Mouse (Mus musculus): ENCODE measurements around the gene Trem3. TPM values are rescaled to one million over a fixed set of nuclear protein-coding genes. Genes with fewer than 3 reads are reported as not detected.

The Trem3 gene
- polyA plus RNA-seq, 1 experiment from 2014 or later, result 0.51 TPM

DNA sequence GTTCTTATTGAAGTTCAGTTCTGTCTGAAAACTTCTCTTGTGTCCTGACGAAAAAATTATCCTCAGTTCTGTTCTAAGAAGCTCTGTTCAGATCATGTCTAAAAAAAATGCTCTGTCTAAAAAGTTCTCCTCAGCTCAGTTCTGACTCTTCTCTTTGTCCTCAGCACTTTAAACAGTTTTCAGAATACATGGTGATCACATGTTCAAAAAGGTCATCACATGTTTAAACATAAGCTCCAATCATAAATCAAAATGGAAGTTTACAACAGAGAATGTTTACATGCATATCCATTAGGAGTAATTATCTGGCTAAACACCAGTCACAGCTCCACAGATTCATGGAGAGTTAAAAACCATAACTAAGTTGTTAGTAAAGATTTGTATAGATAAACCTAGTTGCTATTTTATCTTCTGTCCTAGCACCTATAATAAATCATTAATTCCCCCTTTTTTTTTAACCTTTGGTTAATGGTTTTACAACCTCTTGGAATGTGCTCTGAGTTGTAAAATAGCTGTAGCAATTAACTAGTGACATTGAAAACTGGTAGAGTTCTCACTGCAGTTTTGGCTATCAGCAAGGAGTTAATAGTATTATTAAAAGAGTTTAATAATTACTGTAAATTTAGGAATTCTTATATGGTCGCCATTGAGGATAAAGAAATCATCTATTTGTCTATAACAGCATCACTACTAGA is 19.2 kb downstream of the Trem3 start:
- Histone ChIP-seq H3K4me3 (ENCODE audit: low read length) (no peak overlapping the region), H3K27me3 (ENCODE audit: control insufficient read depth, insufficient read depth, low read depth, low read length) (no peaks in the 10 kb centered on the region), H3K36me3 (ENCODE audit: control insufficient read depth, insufficient read depth, low read length) (no peaks in the 10 kb centered on the region), H3K9ac (ENCODE audit: low read length) (no peak overlapping the region), H3K4me2 (ENCODE audit: low read depth, low read length) (no peak overlapping the region), H3K27ac (ENCODE audit: low read length) (no peak overlapping the region), H3K4me1 (replicated peaks; ENCODE audit: control insufficient read depth, insufficient read depth, low read length) (no peaks in the 10 kb centered on the region), H3K9me3 (ENCODE audit: control insufficient read depth, low read length) (no peaks in the 10 kb centered on the region)
- no peak for ATAC-seq (ENCODE audit: low read depth)
- 29% methylated on average over 2 of the region's 2 CpGs for WGBS

GRCm38 (mm10) chr17:48267591-48267990 is 20.0 kb downstream of the Trem3 start:
- no peak for ATAC-seq (ENCODE audit: low read depth)
- Histone ChIP-seq H3K4me1 (replicated peaks; ENCODE audit: control insufficient read depth, insufficient read depth, low read length) (no peaks in the 10 kb centered on the region), H3K9me3 (ENCODE audit: control insufficient read depth, low read length) (no peaks in the 10 kb centered on the region), H3K36me3 (ENCODE audit: control insufficient read depth, insufficient read depth, low read length) (no peaks in the 10 kb centered on the region), H3K27me3 (ENCODE audit: control insufficient read depth, insufficient read depth, low read depth, low read length) (no peaks in the 10 kb centered on the region), H3K4me2 (ENCODE audit: low read depth, low read length) (no peak overlapping the region), H3K4me3 (ENCODE audit: low read length) (no peak overlapping the region), H3K9ac (ENCODE audit: low read length) (no peak overlapping the region), H3K27ac (ENCODE audit: low read length) (no peak overlapping the region)
- 88% methylated on average over 1 of the region's 1 CpGs for WGBS

DNA sequence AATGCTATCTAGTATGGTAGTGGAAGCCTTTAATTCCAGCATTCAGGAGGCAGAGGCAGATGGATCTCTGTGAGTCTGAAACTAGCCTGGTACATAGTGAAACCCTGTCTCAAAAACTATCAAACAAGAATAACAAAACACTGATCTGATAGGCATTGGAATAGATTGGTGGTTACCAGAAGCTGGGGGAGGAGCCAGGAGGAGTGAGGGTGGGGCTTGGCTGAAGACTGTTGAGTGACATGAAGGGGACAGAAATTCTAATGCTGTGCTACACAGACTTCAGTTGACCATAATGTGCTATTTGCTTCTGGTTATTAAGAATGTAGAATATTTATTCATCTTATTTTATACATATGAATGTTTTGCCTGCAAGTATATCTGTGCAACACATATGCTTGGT is 20.7 kb downstream of the Trem3 start:
- no peak overlapping the region for H3K4me3 ChIP-seq (ENCODE audit: low read length)
- H3K27ac ChIP-seq (ENCODE audit: low read length), result no peak overlapping the region
- H3K27me3 ChIP-seq (ENCODE audit: control insufficient read depth, insufficient read depth, low read depth, low read length), result no peaks in the 10 kb centered on the region
- no peak for ATAC-seq (ENCODE audit: low read depth)
- no peaks in the 10 kb centered on the region for H3K4me1 ChIP-seq (replicated peaks; ENCODE audit: control insufficient read depth, insufficient read depth, low read length)
- no peaks in the 10 kb centered on the region for H3K36me3 ChIP-seq (ENCODE audit: control insufficient read depth, insufficient read depth, low read length)
- no peaks in the 10 kb centered on the region for H3K9me3 ChIP-seq (ENCODE audit: control insufficient read depth, low read length)
- no peak overlapping the region for H3K9ac ChIP-seq (ENCODE audit: low read length)
- no peak overlapping the region for H3K4me2 ChIP-seq (ENCODE audit: low read depth, low read length)

- Histone ChIP-seq H3K4me3 (ENCODE audit: low read length) (no peak overlapping the region), H3K4me2 (ENCODE audit: low read depth, low read length) (no peak overlapping the region), H3K36me3 (ENCODE audit: control insufficient read depth, insufficient read depth, low read length) (no peaks in the 10 kb centered on the region), H3K9ac (ENCODE audit: low read length) (no peak overlapping the region), H3K9me3 (ENCODE audit: control insufficient read depth, low read length) (no peaks in the 10 kb centered on the region), H3K27me3 (ENCODE audit: control insufficient read depth, insufficient read depth, low read depth, low read length) (no peaks in the 10 kb centered on the region), H3K4me1 (replicated peaks; ENCODE audit: control insufficient read depth, insufficient read depth, low read length) (no peaks in the 10 kb centered on the region), H3K27ac (ENCODE audit: low read length) (no peak overlapping the region)
- ATAC-seq (ENCODE audit: low read depth), result no peak
- 66% methylated on average over 4 of the region's 4 CpGs for WGBS
Measured at GRCm38 (mm10) chr17:48269833-48270232, 22.3 kb downstream of the Trem3 start.

DNA sequence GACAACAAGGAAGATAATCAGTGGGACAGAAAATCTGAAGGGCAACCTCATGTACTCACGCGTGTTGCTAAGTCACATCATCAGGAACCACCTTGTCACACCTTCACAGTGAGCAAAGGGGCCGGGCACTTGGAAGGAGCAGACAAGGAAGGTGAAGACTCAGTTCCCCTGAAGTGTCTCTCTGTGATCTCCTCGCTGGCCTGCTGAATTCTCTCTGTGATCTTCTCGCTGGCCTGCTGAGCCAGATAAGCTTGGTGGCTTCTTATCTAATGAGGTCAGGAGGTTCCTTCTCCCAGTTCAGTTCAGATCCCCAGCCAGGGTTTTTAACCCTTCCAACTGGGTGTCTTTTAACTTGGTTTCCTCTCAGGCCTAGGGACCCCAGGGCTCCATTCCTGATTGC is 24.6 kb downstream of the Trem3 start:
- Histone ChIP-seq H3K27ac (ENCODE audit: low read length) (no peak overlapping the region), H3K36me3 (ENCODE audit: control insufficient read depth, insufficient read depth, low read length) (no peaks in the 10 kb centered on the region), H3K27me3 (ENCODE audit: control insufficient read depth, insufficient read depth, low read depth, low read length) (no peaks in the 10 kb centered on the region), H3K4me1 (replicated peaks; ENCODE audit: control insufficient read depth, insufficient read depth, low read length) (no peaks in the 10 kb centered on the region), H3K4me3 (ENCODE audit: low read length) (no peak overlapping the region), H3K4me2 (ENCODE audit: low read depth, low read length) (no peak overlapping the region), H3K9me3 (ENCODE audit: control insufficient read depth, low read length) (no peaks in the 10 kb centered on the region), H3K9ac (ENCODE audit: low read length) (no peak overlapping the region)
- 57% methylated on average over 5 of the region's 5 CpGs for WGBS
- no peak for ATAC-seq (ENCODE audit: low read depth)

DNA sequence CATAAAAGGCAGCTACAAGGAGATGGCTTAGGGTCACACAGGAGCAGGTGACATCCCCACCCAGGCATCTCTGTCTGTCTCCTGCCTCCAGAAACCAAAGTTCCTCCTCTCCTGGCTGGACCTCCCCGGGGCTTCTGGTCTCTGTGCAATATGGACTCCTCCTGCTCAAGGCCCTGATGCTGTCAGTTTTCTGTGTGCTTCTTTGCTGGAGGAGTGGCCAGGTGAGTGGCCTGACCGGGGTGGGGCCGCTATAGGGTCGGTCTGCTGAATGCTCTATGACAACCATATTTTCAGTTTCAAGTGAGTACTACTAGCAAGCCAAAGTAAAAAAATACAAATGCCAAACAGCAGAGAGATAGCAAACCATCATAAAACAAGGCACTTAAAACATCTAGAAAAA is 25.0 kb downstream of the Trem3 start:
- H3K27me3 ChIP-seq (ENCODE audit: control insufficient read depth, insufficient read depth, low read depth, low read length), result no peaks in the 10 kb centered on the region
- 75% methylated on average over 4 of the region's 4 CpGs for WGBS
- no peak overlapping the region for H3K4me3 ChIP-seq (ENCODE audit: low read length)
- no peaks in the 10 kb centered on the region for H3K36me3 ChIP-seq (ENCODE audit: control insufficient read depth, insufficient read depth, low read length)
- no peak overlapping the region for H3K27ac ChIP-seq (ENCODE audit: low read length)
- no peak overlapping the region for H3K9ac ChIP-seq (ENCODE audit: low read length)
- H3K9me3 ChIP-seq (ENCODE audit: control insufficient read depth, low read length), result no peaks in the 10 kb centered on the region
- no peak overlapping the region for H3K4me2 ChIP-seq (ENCODE audit: low read depth, low read length)
- no peak for ATAC-seq (ENCODE audit: low read depth)
- H3K4me1 ChIP-seq (replicated peaks; ENCODE audit: control insufficient read depth, insufficient read depth, low read length), result no peaks in the 10 kb centered on the region

DNA sequence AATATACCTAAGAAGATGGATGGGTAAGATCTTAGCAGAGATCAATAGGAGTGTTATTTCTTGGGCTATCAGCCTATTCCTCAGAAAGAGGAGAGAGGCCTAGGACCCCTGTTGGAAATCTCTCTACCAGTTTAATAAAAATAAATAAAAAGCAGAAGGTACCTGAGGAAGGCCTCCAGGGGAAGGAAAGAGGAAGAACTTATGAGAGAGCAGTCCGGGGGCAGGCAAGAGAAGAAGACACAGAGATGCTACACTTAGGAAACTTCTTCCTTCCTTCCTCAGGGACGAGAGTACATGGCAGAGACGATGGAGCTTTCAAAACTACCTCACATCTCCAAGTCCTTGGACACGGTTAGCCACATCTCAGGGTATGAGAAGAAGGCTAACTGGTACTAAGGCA is 26.5 kb downstream of the Trem3 start:
- H3K27ac ChIP-seq (ENCODE audit: low read length), result no peak overlapping the region
- WGBS, result 79% methylated on average over 4 of the region's 4 CpGs
- H3K4me2 ChIP-seq (ENCODE audit: low read depth, low read length), result no peak overlapping the region
- H3K36me3 ChIP-seq (ENCODE audit: control insufficient read depth, insufficient read depth, low read length), result no peaks in the 10 kb centered on the region
- H3K27me3 ChIP-seq (ENCODE audit: control insufficient read depth, insufficient read depth, low read depth, low read length), result no peaks in the 10 kb centered on the region
- H3K9me3 ChIP-seq (ENCODE audit: control insufficient read depth, low read length), result no peaks in the 10 kb centered on the region
- H3K4me1 ChIP-seq (replicated peaks; ENCODE audit: control insufficient read depth, insufficient read depth, low read length), result no peaks in the 10 kb centered on the region
- ATAC-seq (ENCODE audit: low read depth), result no peak
- H3K9ac ChIP-seq (ENCODE audit: low read length), result no peak overlapping the region
- H3K4me3 ChIP-seq (ENCODE audit: low read length), result no peak overlapping the region

DNA sequence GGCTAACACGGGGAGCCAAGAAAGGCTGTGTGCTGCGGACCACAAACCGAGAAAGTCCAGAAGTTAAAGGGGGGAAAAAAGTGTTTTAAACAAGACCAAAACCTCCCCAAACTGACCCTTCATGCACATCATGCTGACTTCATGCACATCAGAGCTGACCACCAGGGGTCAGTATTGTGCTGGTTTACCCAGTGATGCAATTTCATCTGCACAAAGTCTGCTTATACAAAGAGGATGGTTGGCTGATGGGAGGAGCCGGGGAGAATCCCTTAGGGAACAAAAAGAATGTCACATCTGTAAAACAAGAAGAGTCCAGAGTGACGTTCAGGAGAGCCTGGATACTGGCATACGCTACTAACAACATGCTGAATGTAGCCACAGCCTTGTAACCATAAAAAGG is 27.3 kb downstream of the Trem3 start:
- H3K4me2 ChIP-seq (ENCODE audit: low read depth, low read length), result no peak overlapping the region
- H3K9me3 ChIP-seq (ENCODE audit: control insufficient read depth, low read length), result no peaks in the 10 kb centered on the region
- no peaks in the 10 kb centered on the region for H3K36me3 ChIP-seq (ENCODE audit: control insufficient read depth, insufficient read depth, low read length)
- H3K27me3 ChIP-seq (ENCODE audit: control insufficient read depth, insufficient read depth, low read depth, low read length), result no peaks in the 10 kb centered on the region
- ATAC-seq (ENCODE audit: low read depth), result no peak
- H3K27ac ChIP-seq (ENCODE audit: low read length), result no peak overlapping the region
- 29% methylated on average over 6 of the region's 6 CpGs for WGBS
- H3K4me1 ChIP-seq (replicated peaks; ENCODE audit: control insufficient read depth, insufficient read depth, low read length), result no peaks in the 10 kb centered on the region
- no peak overlapping the region for H3K4me3 ChIP-seq (ENCODE audit: low read length)
- no peak overlapping the region for H3K9ac ChIP-seq (ENCODE audit: low read length)

GRCm38 (mm10) chr17:48275736-48276135 is 28.2 kb downstream of the Trem3 start:
- 54% methylated on average over 7 of the region's 7 CpGs for WGBS
- Histone ChIP-seq H3K9ac (ENCODE audit: low read length) (no peak overlapping the region), H3K4me1 (replicated peaks; ENCODE audit: control insufficient read depth, insufficient read depth, low read length) (no peaks in the 10 kb centered on the region), H3K4me2 (ENCODE audit: low read depth, low read length) (no peak overlapping the region), H3K27ac (ENCODE audit: low read length) (no peak overlapping the region), H3K36me3 (ENCODE audit: control insufficient read depth, insufficient read depth, low read length) (no peaks in the 10 kb centered on the region), H3K4me3 (ENCODE audit: low read length) (no peak overlapping the region), H3K9me3 (ENCODE audit: control insufficient read depth, low read length) (no peaks in the 10 kb centered on the region), H3K27me3 (ENCODE audit: control insufficient read depth, insufficient read depth, low read depth, low read length) (no peaks in the 10 kb centered on the region)
- no peak for ATAC-seq (ENCODE audit: low read depth)

GRCm38 (mm10) chr17:48278381-48278780 is 30.8 kb downstream of the Trem3 start:
- Histone ChIP-seq H3K4me1 (replicated peaks; ENCODE audit: control insufficient read depth, insufficient read depth, low read length) (no peaks in the 10 kb centered on the region), H3K4me2 (ENCODE audit: low read depth, low read length) (no peak overlapping the region), H3K27me3 (ENCODE audit: control insufficient read depth, insufficient read depth, low read depth, low read length) (no peaks in the 10 kb centered on the region), H3K36me3 (ENCODE audit: control insufficient read depth, insufficient read depth, low read length) (no peaks in the 10 kb centered on the region), H3K9ac (ENCODE audit: low read length) (no peak overlapping the region), H3K4me3 (ENCODE audit: low read length) (no peak overlapping the region), H3K9me3 (ENCODE audit: control insufficient read depth, low read length) (no peaks in the 10 kb centered on the region), H3K27ac (ENCODE audit: low read length) (no peak overlapping the region)
- ATAC-seq (ENCODE audit: low read depth), result no peak
